8 mouse cellular contexts compared by ENCODE assay signal in genomic region chr13:23573898-23574524, GRCm38 (mm10). TPM values are rescaled to one million over a fixed set of nuclear protein-coding genes. Genes with fewer than 3 reads are reported as not detected.
A peak's percentile ranks its signal among the peaks of the same experiment; 100 is the strongest.
DNase-seq lines count a peak whose midpoint lies in the region; ATAC-seq and TF ChIP-seq lines count a peak whose summit lies in the region.
"Not testable (repeated sequence)": the region's sequence is repeated elsewhere in the genome, so short reads cannot be mapped to it uniquely, and the experiment has no call there.

Gene Hist1h2bf, minus strand, starts transcription at chr13:23574196.
Gene Hist1h2ad, plus strand, starts transcription at chr13:23574381.

- peak within 1 kb of the TSS; percentile 82 to 95 for H3K27ac ChIP-seq in heart, embryonic 14.5 days (replicated peaks in 1 of 2; ENCODE audit: control insufficient read depth in 1 of 2, insufficient read depth in 1 of 2, low read depth in 2 of 2, low read length in 2 of 2)
- H3K27ac ChIP-seq in liver, embryonic 11.5 days (ENCODE audit: low read depth, low read length): peak within 1 kb of the TSS; percentile 99

- peak; percentile 95 for DNase-seq in c-Kit-positive CD71-negative TER-119-negative erythroid progenitor cells, embryonic 14.5 days (ENCODE audit: low read depth)
- DNase-seq in fibroblast of lung, adult 2 months (ENCODE audit: low read depth): peak; percentile 95
- peak; percentile 93 for DNase-seq in kidney, postnatal 10 days
- peak; percentile 80 for DNase-seq in liver, embryonic 11.5 days (ENCODE audit: low spot score)
- peak; percentile 91 to 93 for DNase-seq in spleen, postnatal 4 days (ENCODE audit: low spot score in 2 of 2)

- not testable (repeated sequence) for H3K9me3 ChIP-seq in heart, embryonic 14.5 days (ENCODE audit: control insufficient read depth, low read length); liver, embryonic 11.5 days (ENCODE audit: control insufficient read depth, low read length)

- not testable (repeated sequence) for H3ac ChIP-seq in myocyte (ENCODE audit: control insufficient read depth, insufficient read length)

- H3K27me3 ChIP-seq in heart, embryonic 14.5 days (ENCODE audit: control insufficient read depth, insufficient read depth, low read length); liver, embryonic 11.5 days (replicated peaks; ENCODE audit: control insufficient read depth, insufficient read depth, low read length); myocyte (ENCODE audit: control insufficient read depth, insufficient read depth, insufficient read length): not testable (repeated sequence)

- H3K79me2 ChIP-seq in myocyte (ENCODE audit: control insufficient read depth, insufficient read depth): not testable (repeated sequence)

- peaks cover 3 to 23% of the 10 kb centered on the region in 2 experiments for H3K4me1 ChIP-seq in heart, embryonic 14.5 days (ENCODE audit: control insufficient read depth in 2 of 2, insufficient read depth in 2 of 2, low read length in 2 of 2)
- H3K4me1 ChIP-seq in liver, embryonic 11.5 days (replicated peaks; ENCODE audit: control insufficient read depth, insufficient read depth, low read length): not testable (repeated sequence)

- not testable (repeated sequence) for H3K36me3 ChIP-seq in heart, embryonic 14.5 days (ENCODE audit: control insufficient read depth, insufficient read depth, low read length); liver, embryonic 11.5 days (ENCODE audit: control insufficient read depth, insufficient read depth, low read length); myocyte (ENCODE audit: control insufficient read depth, insufficient read depth)

- peak within 1 kb of the TSS; percentile 44 to 47 for H3K4me3 ChIP-seq in heart, embryonic 14.5 days (ENCODE audit: control insufficient read depth in 1 of 2, insufficient read depth in 1 of 2, low read depth in 1 of 2, low read length in 2 of 2)
- peak within 1 kb of the TSS; percentile 50 for H3K4me3 ChIP-seq in liver, embryonic 11.5 days (ENCODE audit: low read depth, low read length)
- H3K4me3 ChIP-seq in myocyte: peak within 1 kb of the TSS; percentile 27

- peak within 1 kb of the TSS; percentile 70 for H3K4me2 ChIP-seq in heart, embryonic 14.5 days (ENCODE audit: low read length)
- H3K4me2 ChIP-seq in liver, embryonic 11.5 days: peak within 1 kb of the TSS; percentile 92
- peak within 1 kb of the TSS; percentile 77 for H3K4me2 ChIP-seq in myocyte (ENCODE audit: low read depth)

- under 1% methylated on average over 35 of the region's 42 CpGs for WGBS in heart, embryonic 14.5 days
- WGBS in liver, embryonic 11.5 days: under 1% methylated on average over 30 of the region's 42 CpGs

- peak; percentile 65 for TF ChIP-seq POLR2A in myocyte (IDR thresholded peaks at IDR 0.05; ENCODE audit: insufficient read length, low read depth)

- peak; percentile 74 for ATAC-seq in CD4-positive, CD25-positive, alpha-beta regulatory T cell, adult 4 months
- peak; percentile 87 for ATAC-seq in heart, embryonic 14.5 days (ENCODE audit: insufficient number of reproducible peaks, insufficient read depth, low FRiP score, low read depth)
- ATAC-seq in liver, embryonic 11.5 days (replicated peaks; ENCODE audit: low FRiP score): peak; percentile 77

- H3K9ac ChIP-seq in heart, embryonic 14.5 days (ENCODE audit: low read length): peak within 1 kb of the TSS; percentile 80
- H3K9ac ChIP-seq in liver, embryonic 11.5 days (ENCODE audit: low read depth, low read length): peak within 1 kb of the TSS; percentile 79

TF ChIP-seq in myocyte, 11 proteins besides CTCF, POLR2A, EP300 and RAD21:
- TF ChIP-seq E2F4 (IDR thresholded peaks at IDR 0.05; ENCODE audit: insufficient read depth): peak; percentile 83
- peak; percentile 84 for TF ChIP-seq POLR2AphosphoS2 (IDR thresholded peaks at IDR 0.05; ENCODE audit: insufficient read length, low read depth)

RNA-seq across cellular contexts. Expression of gene Hist1h2bf, which starts in this region (rescaled TPM):
- polyA plus RNA-seq in CD4-positive, CD25-positive, alpha-beta regulatory T cell, adult 4 months (2017; shearing (Covaris generic)): not detected
- polyA plus RNA-seq in heart, embryonic 14.5 days (2014; fragmentation: Nextera tagmentation; extraction: Ambion mirVana): 0.61 and 3.7 TPM in 2 replicates
- polyA plus RNA-seq in liver, embryonic 11.5 days (2014; fragmentation: Nextera tagmentation; extraction: Ambion mirVana): 1.8 TPM in 2 replicates
- polyA plus RNA-seq in myocyte (2012; fragmentation: generic; extraction: Trizol): 2.1 TPM

RNA-seq across cellular contexts. Expression of gene Hist1h2ad, which starts in this region (rescaled TPM):
- polyA plus RNA-seq in CD4-positive, CD25-positive, alpha-beta regulatory T cell, adult 4 months (2017; shearing (Covaris generic)): under 1 TPM in 1 of 2 experiments, not detected in 1; 0.96 TPM
- 0.44 and 0.53 TPM in 2 replicates for polyA plus RNA-seq in heart, embryonic 14.5 days (2014; fragmentation: Nextera tagmentation; extraction: Ambion mirVana)
- 0.84 and 0.92 TPM in 2 replicates for polyA plus RNA-seq in liver, embryonic 11.5 days (2014; fragmentation: Nextera tagmentation; extraction: Ambion mirVana)
- 1.6 TPM for polyA plus RNA-seq in myocyte (2012; fragmentation: generic; extraction: Trizol)

Comparison
In these comparisons a context has a peak if more than half of its experiments do, and no peak if none do; other contexts are left out.
1. Peak in every context shown above with its lines: DNase-seq, ATAC-seq, H3K4me3 ChIP-seq and H3K27ac ChIP-seq.
2. Peak in ATAC-seq in CD4-positive, CD25-positive, alpha-beta regulatory T cell, adult 4 months; RNA of the genes that start here not detected or under 1 TPM.